Mouse (Mus musculus): ENCODE results near the gene Gprc5a. TPM values are rescaled to one million over a fixed set of nuclear protein-coding genes. Genes with fewer than 3 reads are reported as not detected.

Gene Gprc5a
- polyA plus RNA-seq, 1 experiment from 2014 or later = 5.6 TPM

DNA sequence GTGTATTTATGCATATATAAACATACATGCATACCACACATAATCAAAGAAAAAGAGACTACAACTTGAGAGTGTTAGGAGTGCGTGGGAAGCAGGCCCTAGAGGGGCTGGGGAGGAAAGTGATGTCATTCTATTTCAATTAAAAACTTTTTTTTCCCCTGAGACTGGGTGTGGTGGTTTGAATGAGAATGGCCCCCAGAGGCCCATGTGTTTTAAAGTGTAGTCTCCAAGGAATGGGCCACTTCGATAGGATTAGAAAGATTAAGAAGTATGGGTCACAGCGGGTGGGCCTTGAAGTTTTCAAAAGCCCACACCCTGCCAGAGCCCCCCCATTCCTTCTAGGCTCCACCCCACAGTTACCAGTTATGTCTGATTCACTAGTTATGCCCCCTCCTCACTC, 26.8 kb upstream of the Gprc5a start:
- no peaks in the 10 kb centered on the region for H3K36me3 ChIP-seq (ENCODE audit: control insufficient read depth, insufficient read depth)
- WGBS = 74% methylated on average over 3 of the region's 3 CpGs
- H3K27ac ChIP-seq (ENCODE audit: low read length) = no peak overlapping the region
- H3K4me3 ChIP-seq (ENCODE audit: low read length) = no peak overlapping the region
- no peaks in the 10 kb centered on the region for H3K4me1 ChIP-seq (ENCODE audit: control insufficient read depth, insufficient read depth, low read length)
- 0 out of 2 replicates have a peak, but pooled peaks cover 5% of the 10 kb centered on the region for H3K27me3 ChIP-seq (ENCODE audit: control insufficient read depth, insufficient read depth, low read length)
- H3K4me2 ChIP-seq (ENCODE audit: low read depth, low read length) = no peak overlapping the region
- peaks cover 5% of the 10 kb centered on the region for H3K9me3 ChIP-seq (replicated peaks; ENCODE audit: control insufficient read depth, low read length)
- ATAC-seq (replicated peaks; ENCODE audit: extremely low read depth, insufficient read depth, low FRiP score) = no peak
- H3K9ac ChIP-seq (ENCODE audit: low read length) = no peak overlapping the region

DNA sequence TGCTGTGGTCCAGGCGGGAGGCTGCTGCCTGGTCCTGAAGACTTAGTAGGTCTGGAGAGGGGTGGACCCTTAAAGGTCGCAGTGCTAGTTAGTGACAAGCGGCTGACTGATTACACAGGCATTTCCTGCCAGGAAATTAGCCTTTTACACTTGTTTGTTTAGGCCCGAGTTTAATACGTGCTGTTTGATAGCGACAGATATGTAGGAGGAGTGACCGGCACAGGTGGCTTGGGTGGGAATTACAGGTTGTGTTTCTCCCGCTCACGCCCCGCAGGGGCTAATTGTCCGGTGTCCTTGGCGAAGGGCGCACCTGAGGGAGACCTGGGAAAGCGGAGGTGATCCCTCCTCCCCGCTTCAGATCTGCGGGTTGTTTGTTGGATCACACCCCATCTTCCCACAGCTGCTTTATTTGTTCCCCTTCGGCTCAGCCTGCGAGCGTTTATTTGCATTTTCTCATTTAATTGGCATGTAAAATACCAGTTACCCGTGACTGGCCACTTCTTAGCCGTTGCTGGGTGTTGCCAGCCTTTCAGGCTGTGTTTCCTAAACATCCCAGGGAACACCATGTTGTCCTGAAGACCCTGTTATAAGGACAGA, 25.1 kb upstream of the Gprc5a start:
- no peaks in the 10 kb centered on the region for H3K4me1 ChIP-seq (ENCODE audit: control insufficient read depth, insufficient read depth, low read length)
- ATAC-seq (replicated peaks; ENCODE audit: extremely low read depth, insufficient read depth, low FRiP score) = no peak
- H3K9me3 ChIP-seq (replicated peaks; ENCODE audit: control insufficient read depth, low read length) = peaks cover 5% of the 10 kb centered on the region
- H3K36me3 ChIP-seq (ENCODE audit: control insufficient read depth, insufficient read depth) = no peaks in the 10 kb centered on the region
- 9% methylated on average over 21 of the region's 21 CpGs for WGBS
- H3K27me3 ChIP-seq (ENCODE audit: control insufficient read depth, insufficient read depth, low read length) = 0 out of 2 replicates have a peak, but pooled peaks cover 5% of the 10 kb centered on the region
- peak overlapping the region; percentile 41 for H3K4me2 ChIP-seq (ENCODE audit: low read depth, low read length)
- peak overlapping the region; percentile 18 for H3K4me3 ChIP-seq (ENCODE audit: low read length)
- H3K9ac ChIP-seq (ENCODE audit: low read length) = no peak overlapping the region
- H3K27ac ChIP-seq (ENCODE audit: low read length) = no peak overlapping the region

DNA sequence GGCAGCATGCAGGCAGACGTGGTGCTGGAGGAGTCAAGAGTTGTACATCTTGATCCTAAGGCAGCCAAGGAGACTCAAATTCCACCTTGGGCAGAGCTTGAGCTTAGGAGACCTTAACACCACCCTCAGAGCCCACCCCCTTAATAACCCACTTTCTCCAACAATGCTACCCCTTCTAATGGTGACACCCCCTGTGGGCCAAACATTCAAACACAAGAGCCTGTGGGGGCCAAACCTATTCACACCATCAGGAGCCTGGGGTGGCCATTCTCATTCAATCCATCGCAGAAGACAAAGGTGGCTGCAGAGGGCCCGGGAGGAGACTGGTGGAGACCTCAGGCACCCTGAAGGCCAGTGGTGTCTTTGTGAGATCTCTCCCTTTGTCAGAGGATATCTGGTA, 23.5 kb upstream of the Gprc5a start:
- Histone ChIP-seq H3K4me3 (ENCODE audit: low read length) (no peak overlapping the region), H3K9ac (ENCODE audit: low read length) (no peak overlapping the region), H3K4me2 (ENCODE audit: low read depth, low read length) (no peak overlapping the region), H3K27me3 (ENCODE audit: control insufficient read depth, insufficient read depth, low read length) (0 out of 2 replicates have a peak, but pooled peaks cover 5% of the 10 kb centered on the region), H3K9me3 (replicated peaks; ENCODE audit: control insufficient read depth, low read length) (peaks cover 5% of the 10 kb centered on the region), H3K4me1 (ENCODE audit: control insufficient read depth, insufficient read depth, low read length) (no peaks in the 10 kb centered on the region), H3K36me3 (ENCODE audit: control insufficient read depth, insufficient read depth) (no peaks in the 10 kb centered on the region), H3K27ac (ENCODE audit: low read length) (no peak overlapping the region)
- no peak for ATAC-seq (replicated peaks; ENCODE audit: extremely low read depth, insufficient read depth, low FRiP score)
- whole genome bisulfite sequencing = 87% methylated on average over 3 of the region's 3 CpGs

DNA sequence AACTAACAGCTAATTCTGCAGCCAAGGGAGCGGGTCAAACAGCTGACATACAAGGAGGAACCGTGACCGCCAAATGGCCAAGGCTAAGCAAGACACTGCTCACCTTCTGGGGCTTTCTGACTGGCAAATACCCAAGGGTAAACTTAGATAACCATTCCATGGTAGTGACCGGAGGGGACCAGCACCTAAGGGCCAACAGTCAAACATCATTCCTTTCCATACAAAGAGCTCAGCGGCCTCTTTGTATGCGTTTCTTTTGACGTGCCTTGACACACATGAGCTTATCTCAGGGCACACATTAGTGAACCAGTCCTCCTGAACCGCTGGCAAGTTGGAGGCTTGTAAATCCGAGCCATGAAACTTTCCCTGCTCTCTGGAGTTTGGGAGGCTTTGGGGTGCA, 18.2 kb upstream of the Gprc5a start:
- Histone ChIP-seq H3K36me3 (ENCODE audit: control insufficient read depth, insufficient read depth) (no peaks in the 10 kb centered on the region), H3K4me3 (ENCODE audit: low read length) (no peak overlapping the region), H3K9ac (ENCODE audit: low read length) (no peak overlapping the region), H3K27ac (ENCODE audit: low read length) (no peak overlapping the region), H3K27me3 (ENCODE audit: control insufficient read depth, insufficient read depth, low read length) (no peaks in the 10 kb centered on the region), H3K9me3 (replicated peaks; ENCODE audit: control insufficient read depth, low read length) (no peaks in the 10 kb centered on the region), H3K4me2 (ENCODE audit: low read depth, low read length) (no peak overlapping the region), H3K4me1 (ENCODE audit: control insufficient read depth, insufficient read depth, low read length) (no peaks in the 10 kb centered on the region; the same call in 1 of the 2 replicates)
- 64% methylated on average over 9 of the region's 9 CpGs for WGBS
- ATAC-seq (replicated peaks; ENCODE audit: extremely low read depth, insufficient read depth, low FRiP score) = no peak

DNA sequence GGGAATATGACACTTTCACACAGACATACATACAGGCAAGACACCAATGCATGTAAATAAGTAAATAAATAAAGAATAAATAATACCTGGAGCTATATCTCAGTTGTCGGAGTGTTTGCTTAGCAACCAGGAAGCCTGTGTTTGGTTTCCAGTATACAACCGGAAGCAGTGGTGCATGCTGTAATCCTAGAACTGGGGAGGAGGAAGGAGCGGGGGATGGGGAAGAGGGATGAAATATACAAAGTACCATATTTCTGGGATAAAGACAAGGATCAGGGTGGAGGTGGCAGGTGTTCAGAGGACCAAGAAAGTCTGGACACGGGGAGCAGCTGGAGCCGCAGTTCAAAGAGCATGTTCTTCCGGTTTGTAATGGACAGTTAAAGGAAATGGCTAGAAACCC, 16.9 kb upstream of the Gprc5a start:
- Histone ChIP-seq H3K9ac (ENCODE audit: low read length) (no peak overlapping the region), H3K36me3 (ENCODE audit: control insufficient read depth, insufficient read depth) (no peaks in the 10 kb centered on the region), H3K27ac (ENCODE audit: low read length) (no peak overlapping the region), H3K4me3 (ENCODE audit: low read length) (no peak overlapping the region), H3K4me1 (ENCODE audit: control insufficient read depth, insufficient read depth, low read length) (no peaks in the 10 kb centered on the region; the same call in 1 of the 2 replicates), H3K27me3 (ENCODE audit: control insufficient read depth, insufficient read depth, low read length) (no peaks in the 10 kb centered on the region), H3K9me3 (replicated peaks; ENCODE audit: control insufficient read depth, low read length) (no peaks in the 10 kb centered on the region), H3K4me2 (ENCODE audit: low read depth, low read length) (no peak overlapping the region)
- ATAC-seq (replicated peaks; ENCODE audit: extremely low read depth, insufficient read depth, low FRiP score) = no peak
- 76% methylated on average over 6 of the region's 6 CpGs for WGBS

DNA sequence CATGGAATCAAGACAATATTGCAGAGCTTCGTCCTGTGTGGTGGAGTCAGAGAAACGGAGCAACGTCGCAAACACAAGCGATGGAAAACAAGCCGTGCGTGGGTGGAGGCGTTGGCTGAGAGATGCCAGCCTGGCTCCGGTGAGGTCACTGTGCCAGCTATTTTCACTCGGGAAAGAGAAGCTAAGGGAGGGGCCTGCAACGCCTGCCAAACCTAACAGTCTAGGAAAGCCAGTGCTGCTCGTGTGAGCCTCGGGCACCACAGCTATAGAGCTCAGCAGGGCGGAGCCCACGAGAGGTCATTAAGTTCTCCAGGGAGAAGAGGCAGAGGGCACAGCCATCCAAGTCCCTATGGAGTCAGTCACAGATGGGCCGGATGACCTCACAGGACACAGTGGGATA, 16.5 kb upstream of the Gprc5a start:
- Histone ChIP-seq H3K27me3 (ENCODE audit: control insufficient read depth, insufficient read depth, low read length) (no peaks in the 10 kb centered on the region), H3K9ac (ENCODE audit: low read length) (no peak overlapping the region), H3K27ac (ENCODE audit: low read length) (no peak overlapping the region), H3K36me3 (ENCODE audit: control insufficient read depth, insufficient read depth) (no peaks in the 10 kb centered on the region), H3K4me1 (ENCODE audit: control insufficient read depth, insufficient read depth, low read length) (no peaks in the 10 kb centered on the region; the same call in 1 of the 2 replicates), H3K4me3 (ENCODE audit: low read length) (no peak overlapping the region), H3K4me2 (ENCODE audit: low read depth, low read length) (no peak overlapping the region), H3K9me3 (replicated peaks; ENCODE audit: control insufficient read depth, low read length) (no peaks in the 10 kb centered on the region)
- WGBS = 61% methylated on average over 16 of the region's 16 CpGs
- peak; percentile 60; the same call in 1 of the 2 replicates for ATAC-seq (replicated peaks; ENCODE audit: extremely low read depth, insufficient read depth, low FRiP score)

DNA sequence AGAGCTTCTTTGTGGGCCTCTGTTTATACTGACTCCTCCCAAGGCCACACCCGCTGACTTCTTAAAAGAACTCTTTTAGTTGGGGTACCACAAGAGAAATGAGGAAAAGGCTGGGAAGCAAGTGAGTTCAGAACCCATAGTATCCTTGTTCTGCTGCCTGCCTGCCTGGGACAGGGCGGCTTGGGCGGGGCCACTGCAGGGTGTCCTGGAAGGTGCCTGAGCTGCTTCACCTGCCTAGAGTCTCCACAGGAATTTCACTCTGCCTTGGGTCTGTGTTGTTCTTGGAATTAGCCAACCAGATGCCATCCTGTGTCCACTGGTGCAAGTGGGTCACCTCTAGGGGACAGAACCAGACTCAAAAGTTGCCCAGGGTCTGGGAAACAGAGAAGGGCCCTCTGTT, 11.7 kb upstream of the Gprc5a start:
- H3K27me3 ChIP-seq (ENCODE audit: control insufficient read depth, insufficient read depth, low read length) = no peaks in the 10 kb centered on the region
- H3K4me3 ChIP-seq (ENCODE audit: low read length) = no peak overlapping the region
- no peak overlapping the region for H3K27ac ChIP-seq (ENCODE audit: low read length)
- H3K36me3 ChIP-seq (ENCODE audit: control insufficient read depth, insufficient read depth) = no peaks in the 10 kb centered on the region
- no peak for ATAC-seq (replicated peaks; ENCODE audit: extremely low read depth, insufficient read depth, low FRiP score)
- 77% methylated on average over 3 of the region's 3 CpGs for WGBS
- H3K4me1 ChIP-seq (ENCODE audit: control insufficient read depth, insufficient read depth, low read length) = no peaks in the 10 kb centered on the region; the same call in 1 of the 2 replicates
- H3K9me3 ChIP-seq (replicated peaks; ENCODE audit: control insufficient read depth, low read length) = no peaks in the 10 kb centered on the region
- no peak overlapping the region for H3K4me2 ChIP-seq (ENCODE audit: low read depth, low read length)
- H3K9ac ChIP-seq (ENCODE audit: low read length) = no peak overlapping the region

DNA sequence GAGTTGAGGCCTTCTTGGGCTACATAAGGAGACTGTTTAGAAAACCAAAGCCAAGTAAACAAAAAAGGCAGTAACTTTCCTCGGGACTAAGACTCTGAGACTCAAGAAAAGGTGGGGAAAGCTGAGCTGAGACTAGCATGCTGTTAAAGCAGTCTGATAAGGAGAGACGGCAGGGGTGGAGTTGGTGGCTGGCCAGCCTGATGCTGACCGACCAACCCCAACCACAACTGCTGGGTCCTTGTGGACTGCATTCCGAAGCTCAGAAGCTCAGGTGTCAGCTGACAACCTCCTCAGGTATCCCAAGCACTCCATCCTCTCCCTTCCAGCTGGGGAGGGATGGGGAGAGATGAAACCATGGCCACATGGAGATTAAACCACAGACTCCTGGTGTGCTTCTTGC, 9.6 kb upstream of the Gprc5a start:
- 22% methylated on average over 4 of the region's 4 CpGs for WGBS
- H3K27ac ChIP-seq (ENCODE audit: low read length) = no peak overlapping the region
- H3K9ac ChIP-seq (ENCODE audit: low read length) = no peak overlapping the region
- ATAC-seq (replicated peaks; ENCODE audit: extremely low read depth, insufficient read depth, low FRiP score) = no peak
- H3K9me3 ChIP-seq (replicated peaks; ENCODE audit: control insufficient read depth, low read length) = no peaks in the 10 kb centered on the region
- H3K36me3 ChIP-seq (ENCODE audit: control insufficient read depth, insufficient read depth) = no peaks in the 10 kb centered on the region
- H3K27me3 ChIP-seq (ENCODE audit: control insufficient read depth, insufficient read depth, low read length) = no peaks in the 10 kb centered on the region
- no peak overlapping the region for H3K4me3 ChIP-seq (ENCODE audit: low read length)
- no peak overlapping the region for H3K4me2 ChIP-seq (ENCODE audit: low read depth, low read length)
- no peaks in the 10 kb centered on the region for H3K4me1 ChIP-seq (ENCODE audit: control insufficient read depth, insufficient read depth, low read length)

DNA sequence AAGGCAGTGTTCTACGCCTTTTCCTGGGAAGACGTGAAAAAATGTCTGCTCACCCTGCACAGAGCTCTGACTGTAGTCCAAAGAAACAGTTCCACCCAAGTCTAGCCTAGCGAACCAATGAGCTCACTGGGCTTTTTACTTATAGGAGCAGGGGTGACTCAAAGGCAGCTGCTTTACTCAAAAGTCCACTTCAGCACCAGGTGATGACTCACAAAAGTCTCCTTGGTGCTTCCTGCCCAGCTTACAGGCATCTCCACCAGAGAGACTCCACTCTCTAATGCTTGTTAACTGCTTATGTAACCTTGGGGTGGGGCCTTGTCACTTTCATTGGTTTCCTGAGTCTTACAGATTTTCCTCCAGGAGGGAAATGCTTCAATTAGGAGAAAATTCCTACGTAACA, 4.7 kb upstream of the Gprc5a start:
- Histone ChIP-seq H3K27ac (ENCODE audit: low read length) (no peak overlapping the region), H3K4me2 (ENCODE audit: low read depth, low read length) (no peak overlapping the region), H3K4me3 (ENCODE audit: low read length) (no peak overlapping the region), H3K9me3 (replicated peaks; ENCODE audit: control insufficient read depth, low read length) (no peaks in the 10 kb centered on the region), H3K4me1 (ENCODE audit: control insufficient read depth, insufficient read depth, low read length) (no peaks in the 10 kb centered on the region), H3K36me3 (ENCODE audit: control insufficient read depth, insufficient read depth) (no peaks in the 10 kb centered on the region), H3K9ac (ENCODE audit: low read length) (no peak overlapping the region), H3K27me3 (ENCODE audit: control insufficient read depth, insufficient read depth, low read length) (no peaks in the 10 kb centered on the region)
- no peak for ATAC-seq (replicated peaks; ENCODE audit: extremely low read depth, insufficient read depth, low FRiP score)
- WGBS = 94% methylated on average over 4 of the region's 4 CpGs

All from heart, embryonic 16.5 days (tissue).